Mouse (Mus musculus) CH12F3 (cell line): Measurements from ENCODE around the gene Gbp9.
"Not testable (repeated sequence)": the region's sequence is repeated elsewhere in the genome, so short reads cannot be mapped to it uniquely, and the experiment has no call there.

Experiments used
- in situ Hi-C: fragments of 300-500 bp; cut with MboI; formaldehyde crosslinking; loops from 2 replicates; pipeline ENCODE4 v1.14.3; 2020; ENCODE audit warnings: low sequenced_read_pairs

The Gbp9 gene

DNA sequence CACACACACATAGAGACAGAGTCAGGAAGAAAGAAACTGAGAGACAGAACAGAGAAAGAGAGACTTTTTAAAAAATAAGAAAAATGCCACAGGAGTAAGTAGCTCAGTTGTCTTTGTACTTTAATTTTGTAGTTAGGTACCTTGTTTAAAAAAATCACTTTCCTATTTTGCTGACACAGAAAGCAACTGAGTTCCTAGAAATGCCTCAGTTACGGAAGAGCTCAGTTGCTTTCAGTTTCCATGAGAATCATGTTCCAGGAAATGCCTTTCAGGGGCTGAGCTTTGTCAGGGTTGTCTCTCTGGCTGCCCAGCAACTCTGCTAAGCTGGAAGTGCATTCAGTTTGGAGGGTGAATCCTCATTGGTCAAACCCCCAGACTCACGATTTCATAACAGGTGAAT is 76.9 kb downstream of the Gbp9 start:
- in situ Hi-C loops = not testable (repeated sequence)

DNA sequence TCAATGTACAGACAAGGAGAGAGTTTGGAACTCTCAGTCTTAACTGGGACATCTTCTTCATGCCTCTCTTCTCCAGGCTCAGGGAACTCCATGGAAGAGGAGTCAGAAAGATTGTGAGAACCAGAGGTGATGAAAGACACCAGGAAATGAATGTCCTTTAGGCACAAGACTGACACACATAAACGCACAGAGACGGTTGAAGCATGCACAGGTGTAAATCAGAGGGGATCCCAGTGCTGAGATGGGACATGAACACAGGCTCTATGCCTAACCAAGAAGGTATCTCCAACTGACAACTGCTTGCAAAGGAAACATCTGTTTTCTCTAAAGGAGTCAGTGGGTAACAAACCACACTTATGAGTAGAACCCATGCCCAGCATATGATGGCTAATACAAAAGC is 79.1 kb downstream of the Gbp9 start:
- in situ Hi-C loops = no loop called here

DNA sequence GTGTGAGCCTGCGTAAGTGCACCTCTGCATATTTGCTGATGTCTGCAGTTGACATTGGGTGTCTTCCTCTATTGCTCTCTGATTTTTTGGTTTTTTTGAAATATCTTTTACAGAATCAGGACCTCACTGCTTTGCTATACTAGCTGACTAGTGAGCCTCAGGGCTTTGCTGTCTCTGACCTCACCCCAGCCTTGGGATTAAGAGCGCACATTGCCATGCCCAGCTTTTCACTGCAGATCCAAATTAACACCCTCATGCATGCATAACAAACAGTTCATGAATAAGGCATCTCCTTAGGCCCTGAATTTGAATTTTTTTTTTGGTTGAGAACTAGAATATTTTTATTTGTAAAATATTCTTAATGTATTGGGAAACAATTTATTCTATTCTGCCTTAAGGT is 84.1 kb downstream of the Gbp9 start:
- in situ Hi-C loops = no loop called here

- in situ Hi-C loops = not testable (repeated sequence)
Observed at GRCm38 (mm10) chr5:105053471-105054169, 85.7 kb downstream of the Gbp9 start.

- in situ Hi-C loops = no loop called here
Observed at GRCm38 (mm10) chr5:105032362-105032761, 107.0 kb downstream of the Gbp9 start.
